Mouse (Mus musculus): ENCODE data around the gene Morc1.

Gene Morc1

DNA sequence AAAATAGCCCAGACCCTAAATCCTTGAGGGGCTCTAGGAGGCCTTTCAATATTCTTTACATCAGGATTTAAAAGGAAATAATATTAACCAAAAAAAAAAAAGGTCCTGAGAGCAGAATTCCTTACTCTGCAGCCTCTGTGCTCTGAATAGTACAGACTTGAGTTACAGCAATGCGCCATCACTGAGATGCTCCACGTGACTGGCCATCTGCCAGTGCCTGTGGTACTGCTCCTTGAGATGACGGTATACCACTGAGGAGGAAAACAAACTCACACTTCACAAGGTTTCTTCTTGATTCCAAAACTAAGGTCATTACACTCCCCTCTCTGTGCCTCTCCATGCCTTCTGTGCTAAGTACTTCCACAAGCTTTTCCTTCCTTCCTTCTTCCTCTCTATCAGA lies 195.1 kb downstream of the Morc1 start:
- DNase-seq (ENCODE audit: low spot score) = no peak

GRCm38 (mm10) chr16:48627296-48627695 lies 196.3 kb downstream of the Morc1 start:
- DNase-seq (ENCODE audit: low spot score) = no peak

DNA sequence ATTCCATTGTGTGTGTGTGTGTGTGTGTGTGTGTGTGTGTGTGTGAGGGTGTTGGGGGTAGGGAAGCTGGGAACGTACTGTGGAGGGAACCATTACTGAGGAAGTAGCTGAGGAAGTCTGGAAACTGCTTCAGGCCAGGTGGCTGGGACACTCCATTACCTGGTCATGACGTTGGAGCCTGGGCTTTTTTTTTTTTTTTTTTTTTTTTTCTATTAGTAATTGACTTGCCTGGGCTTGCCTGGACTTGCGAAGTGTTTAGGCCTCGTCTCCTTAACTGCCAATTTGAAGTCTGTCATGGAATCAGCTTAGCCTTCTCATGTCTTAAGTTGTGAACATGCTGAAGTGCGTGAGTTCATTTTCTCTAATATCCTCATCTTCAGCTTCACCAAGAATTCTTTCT lies 198.7 kb downstream of the Morc1 start:
- no peak for DNase-seq (ENCODE audit: low spot score)

DNA sequence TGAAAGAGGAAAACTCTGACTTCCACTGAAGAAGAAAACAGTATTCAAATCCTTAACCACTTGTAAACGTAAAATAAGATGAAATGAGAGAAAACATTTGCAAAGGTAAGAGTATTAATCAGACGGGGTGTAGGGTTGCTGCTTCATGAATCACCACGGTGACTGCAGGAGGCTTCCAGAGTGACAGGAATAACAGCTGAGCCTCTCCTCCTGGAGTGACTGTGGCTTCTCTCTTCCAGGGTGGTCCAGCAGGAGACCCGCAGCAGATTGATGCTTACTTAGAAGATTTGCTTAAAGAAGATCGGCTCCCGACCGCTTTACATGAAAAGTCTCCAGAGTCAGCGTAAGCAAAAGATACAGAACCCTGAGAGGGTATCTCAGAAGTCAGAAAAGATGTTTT lies 199.4 kb downstream of the Morc1 start:
- no peak for DNase-seq (ENCODE audit: low spot score)

DNA sequence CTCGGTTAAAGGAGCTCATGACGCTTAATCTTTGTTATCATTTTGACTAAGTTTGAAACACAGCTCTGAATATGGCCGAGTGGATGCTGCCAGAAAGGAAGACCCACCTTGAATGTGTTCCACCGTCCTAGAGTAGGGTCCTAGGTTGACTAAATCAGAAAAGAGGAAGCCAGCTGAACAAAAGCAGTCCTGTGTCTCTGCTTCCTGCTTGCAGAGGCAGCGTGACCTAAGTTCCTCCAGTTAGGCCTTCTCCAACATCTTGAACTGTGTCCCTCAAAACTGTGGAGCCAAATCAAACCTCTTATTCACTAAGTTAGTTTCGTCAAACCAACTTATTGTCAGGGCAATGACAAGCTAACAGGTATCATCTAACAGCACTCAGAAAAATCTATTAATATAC lies 201.3 kb downstream of the Morc1 start:
- DNase-seq (ENCODE audit: low spot score) = no peak

DNA sequence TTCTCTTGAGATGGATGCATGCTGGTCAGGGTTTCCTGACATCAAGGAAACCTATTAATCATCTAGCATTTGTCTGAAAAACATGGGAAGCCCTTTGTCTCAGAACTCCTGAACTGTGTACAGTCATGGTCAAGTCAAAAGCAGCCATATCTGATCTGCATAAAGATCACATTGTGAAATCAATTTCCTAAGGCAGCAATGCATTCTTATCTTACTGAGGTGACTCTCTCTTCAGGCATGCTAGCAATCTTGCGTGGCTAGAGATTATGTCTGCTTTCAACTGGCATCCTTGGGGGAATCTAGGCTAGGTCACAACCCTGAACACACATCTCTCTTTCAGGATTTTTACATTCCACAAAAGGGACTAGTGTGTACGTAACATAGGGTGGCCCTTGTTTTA lies 215.2 kb downstream of the Morc1 start:
- DNase-seq (ENCODE audit: low spot score) = no peak

GRCm38 (mm10) chr16:48671696-48672095 lies 240.7 kb downstream of the Morc1 start:
- no peak for DNase-seq (ENCODE audit: low spot score)

- no peak for DNase-seq (ENCODE audit: low spot score)
Measured at GRCm38 (mm10) chr16:48672664-48673063, 241.6 kb downstream of the Morc1 start.

DNA sequence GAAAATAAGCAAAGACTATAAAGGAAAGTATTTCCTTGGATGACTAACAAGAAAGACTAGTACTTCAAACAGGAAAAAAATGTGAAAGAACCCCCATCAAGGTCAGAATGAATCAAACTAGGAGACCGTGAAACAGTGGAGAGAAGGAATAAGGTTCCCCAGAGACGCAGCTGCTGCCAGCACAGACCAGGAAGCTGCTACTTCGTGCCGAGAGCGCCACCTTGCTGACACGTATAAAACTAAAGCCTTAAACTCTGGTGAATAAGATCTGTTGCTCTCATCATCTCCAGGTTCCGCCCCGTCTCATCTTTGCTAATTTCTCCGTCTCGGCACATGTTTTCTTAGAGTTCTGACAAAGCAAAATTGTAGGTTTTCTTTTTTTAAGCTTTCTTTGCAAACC lies 244.6 kb downstream of the Morc1 start:
- peak; percentile 26 for DNase-seq (ENCODE audit: low spot score)

DNA sequence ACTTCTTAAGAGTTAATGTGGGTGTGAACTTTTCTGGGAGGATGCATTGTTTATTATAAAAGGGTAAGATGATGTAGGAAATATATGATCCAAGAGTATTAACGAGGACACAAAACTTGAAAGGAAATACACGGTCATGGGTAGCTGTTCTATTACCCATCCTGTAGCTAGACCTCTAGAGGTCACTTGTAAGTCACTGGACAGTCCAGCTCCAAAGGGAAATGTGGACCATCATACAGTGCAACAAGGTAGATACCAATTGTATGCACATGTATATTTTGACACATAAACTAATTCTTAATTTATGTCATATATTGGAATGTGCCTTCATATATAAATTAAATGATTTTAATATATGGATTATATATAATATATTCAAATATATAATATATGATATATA lies 245.2 kb downstream of the Morc1 start:
- no peak for DNase-seq (ENCODE audit: low spot score)

- no peak for DNase-seq (ENCODE audit: low spot score)
Measured at GRCm38 (mm10) chr16:48677381-48677780, 246.3 kb downstream of the Morc1 start.

GRCm38 (mm10) chr16:48678029-48678428 lies 247.0 kb downstream of the Morc1 start:
- no peak for DNase-seq (ENCODE audit: low spot score)

Data from left cerebral cortex, adult 11 months (tissue).